Mouse (Mus musculus) cerebellum, adult 18-20 months (tissue): ENCODE data around the gene Lpar1.

ENCODE experiments used
- DNase-seq, 2 experiments: peaks; one replicate each; pipeline ENCODE4 v3.0.0; 2021

Lpar1 gene

GRCm38 (mm10) chr4:58553631-58554358, at the start of gene Lpar1:
Gene Lpar1, minus strand, starts transcription at chr4:58553898.
- DNase-seq: no peak

- DNase-seq: no peak
Measured at GRCm38 (mm10) chr4:58585942-58586341, 32.2 kb upstream of the Lpar1 start.

GRCm38 (mm10) chr4:58581191-58581590, 27.5 kb upstream of the Lpar1 start:
- DNase-seq: no peak

GRCm38 (mm10) chr4:58580516-58580915, 26.8 kb upstream of the Lpar1 start:
- no peak for DNase-seq

GRCm38 (mm10) chr4:58580098-58580497, 26.4 kb upstream of the Lpar1 start:
- no peak for DNase-seq

- DNase-seq: no peak
Measured at GRCm38 (mm10) chr4:58578488-58578887, 24.8 kb upstream of the Lpar1 start.

- no peak for DNase-seq
Measured at GRCm38 (mm10) chr4:58577382-58578048, 23.8 kb upstream of the Lpar1 start.

- DNase-seq: no peak
Measured at GRCm38 (mm10) chr4:58575831-58576230, 22.1 kb upstream of the Lpar1 start.

GRCm38 (mm10) chr4:58574024-58574423, 20.3 kb upstream of the Lpar1 start:
- DNase-seq: no peak

GRCm38 (mm10) chr4:58572446-58572845, 18.7 kb upstream of the Lpar1 start:
- no peak for DNase-seq

GRCm38 (mm10) chr4:58571661-58572060, 18.0 kb upstream of the Lpar1 start:
- DNase-seq: no peak

- no peak for DNase-seq
Measured at GRCm38 (mm10) chr4:58571232-58571631, 17.5 kb upstream of the Lpar1 start.

GRCm38 (mm10) chr4:58568486-58568885, 14.8 kb upstream of the Lpar1 start:
- no peak for DNase-seq

GRCm38 (mm10) chr4:58562776-58563175, 9.1 kb upstream of the Lpar1 start:
- DNase-seq: no peak

- no peak for DNase-seq
Measured at GRCm38 (mm10) chr4:58557001-58557400, 3.3 kb upstream of the Lpar1 start.

- DNase-seq: no peak
Measured at GRCm38 (mm10) chr4:58554359-58554838, 701 bp upstream of the Lpar1 start.

GRCm38 (mm10) chr4:58552731-58553630, 717 bp downstream of the Lpar1 start:
- DNase-seq: peak; percentile 8 to 35

- no peak for DNase-seq
Measured at GRCm38 (mm10) chr4:58552229-58552628, 1.5 kb downstream of the Lpar1 start.

- peak; percentile 18 to 43 for DNase-seq
Measured at GRCm38 (mm10) chr4:58551820-58552219, 1.9 kb downstream of the Lpar1 start.

GRCm38 (mm10) chr4:58547725-58548124, 6.0 kb downstream of the Lpar1 start:
- no peak for DNase-seq

- DNase-seq: no peak
Measured at GRCm38 (mm10) chr4:58547273-58547565, 6.5 kb downstream of the Lpar1 start.

GRCm38 (mm10) chr4:58546441-58547272, 7.0 kb downstream of the Lpar1 start:
- DNase-seq: no peak
